ENCODE assay signal across 12 mouse cellular contexts in the genomic region with DNA sequence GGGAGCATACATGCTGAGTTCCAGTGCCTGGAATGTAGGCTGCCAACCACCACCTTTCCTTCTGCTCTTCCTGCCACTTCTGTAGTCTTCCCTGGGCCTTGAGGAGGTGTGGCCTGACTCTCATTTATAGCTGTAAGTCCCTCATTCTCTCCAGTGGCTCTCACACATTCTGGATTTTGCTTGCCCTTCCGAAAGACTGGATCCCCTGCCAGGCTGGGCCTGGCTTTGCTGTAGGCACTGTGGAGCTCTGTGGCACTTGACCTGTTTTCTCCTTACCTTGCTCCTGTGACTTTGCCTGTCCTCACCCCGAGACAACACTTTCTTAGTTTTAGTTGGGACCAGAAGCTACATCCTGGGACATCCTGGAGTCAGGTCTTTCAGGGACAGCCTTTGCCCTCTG. TPM values are rescaled to one million over a fixed set of nuclear protein-coding genes. Genes with fewer than 3 reads are reported as not detected.
A peak's percentile ranks its signal among the peaks of the same experiment; 100 is the strongest.
DNase-seq lines count a peak whose midpoint lies in the region; ATAC-seq and TF ChIP-seq lines count a peak whose summit lies in the region.
"Had no signal": no experiment of that assay in that cellular context is flagged by ENCODE, and none has a peak within 500 bp of the region (broad histone marks: within the 10 kb centered on the region; RNA-seq: fewer than 3 reads in every experiment).

No protein-coding gene starts in this region.

- H3K4me3 ChIP-seq in heart, embryonic 16.5 days (ENCODE audit: low read length), result no peak overlapping the region
- no peak overlapping the region for H3K4me3 ChIP-seq in kidney, postnatal 0 days (replicated peaks; ENCODE audit: low read depth, low read length)
- no peak overlapping the region for H3K4me3 ChIP-seq in midbrain, embryonic 13.5 days (replicated peaks)
- no peak overlapping the region for H3K4me3 ChIP-seq in midbrain, embryonic 10.5 days
- no peak overlapping the region for H3K4me3 ChIP-seq in stomach, embryonic 16.5 days (replicated peaks; ENCODE audit: low read length)
- H3K4me3 ChIP-seq: embryonic facial prominence, embryonic 12.5 days; limb, embryonic 13.5 days had no signal

- DNase-seq in heart, adult 9 months (ENCODE audit: low spot score in 2 of 2), result no peak
- DNase-seq in kidney, postnatal 0 days (ENCODE audit: low spot score), result no peak
- DNase-seq in kidney, postnatal 4 days, result no peak
- no peak for DNase-seq in midbrain, embryonic 10.5 days (ENCODE audit: low spot score)
- DNase-seq in embryo, embryonic 9.5 days (ENCODE audit: extremely low spot score), result no peak

- 78% methylated on average over 2 of the region's 2 CpGs for WGBS in heart, embryonic 16.5 days
- 86% methylated on average over 2 of the region's 2 CpGs for WGBS in kidney, postnatal 0 days
- WGBS in midbrain, embryonic 13.5 days, result 84% methylated on average over 2 of the region's 2 CpGs
- WGBS in midbrain, embryonic 10.5 days, result 88% methylated on average over 2 of the region's 2 CpGs
- 91% methylated on average over 2 of the region's 2 CpGs for WGBS in stomach, embryonic 16.5 days

- TF ChIP-seq CTCF in kidney, postnatal 0 days (IDR thresholded peaks at IDR 0.05; ENCODE audit: low read depth), result no peak

- peaks cover 20% of the 10 kb centered on the region for H3K36me3 ChIP-seq in heart, embryonic 16.5 days (ENCODE audit: control insufficient read depth, insufficient read depth)
- peaks cover 29% of the 10 kb centered on the region for H3K36me3 ChIP-seq in kidney, postnatal 0 days (ENCODE audit: insufficient read depth, low read length)
- peaks cover 57% of the 10 kb centered on the region for H3K36me3 ChIP-seq in midbrain, embryonic 13.5 days
- H3K36me3 ChIP-seq in midbrain, embryonic 10.5 days, result peaks cover 55% of the 10 kb centered on the region
- H3K36me3 ChIP-seq in stomach, embryonic 16.5 days (ENCODE audit: control insufficient read depth, insufficient read depth, low read length), result peaks cover 25% of the 10 kb centered on the region

- H3K27ac ChIP-seq in heart, embryonic 16.5 days (ENCODE audit: low read length), result peak overlapping the region; percentile 67
- H3K27ac ChIP-seq in kidney, postnatal 0 days, result peak overlapping the region; percentile 27; the same call in 1 of the 2 replicates
- H3K27ac ChIP-seq in midbrain, embryonic 13.5 days, result 0 out of 2 replicates have a peak overlapping the region, but pooled peaks have one; percentile 30
- no peak overlapping the region for H3K27ac ChIP-seq in midbrain, embryonic 10.5 days (replicated peaks)
- peak overlapping the region; percentile 84; the same call in 1 of the 2 replicates for H3K27ac ChIP-seq in stomach, embryonic 16.5 days (ENCODE audit: low read length)
- H3K27ac ChIP-seq: embryonic facial prominence, embryonic 12.5 days; limb, embryonic 13.5 days had no signal

- H3K9me3 ChIP-seq in heart, embryonic 16.5 days (replicated peaks; ENCODE audit: control insufficient read depth, low read length), result no peaks in the 10 kb centered on the region
- no peaks in the 10 kb centered on the region for H3K9me3 ChIP-seq in kidney, postnatal 0 days (replicated peaks; ENCODE audit: low read length)
- H3K9me3 ChIP-seq in midbrain, embryonic 13.5 days, result no peaks in the 10 kb centered on the region
- H3K9me3 ChIP-seq in midbrain, embryonic 10.5 days (replicated peaks), result no peaks in the 10 kb centered on the region
- no peaks in the 10 kb centered on the region for H3K9me3 ChIP-seq in stomach, embryonic 16.5 days (replicated peaks; ENCODE audit: control insufficient read depth, low read length)
- H3K9me3 ChIP-seq: embryonic facial prominence, embryonic 12.5 days; limb, embryonic 13.5 days had no signal

- peaks cover 14% of the 10 kb centered on the region for H3K4me1 ChIP-seq in heart, embryonic 16.5 days (ENCODE audit: control insufficient read depth, insufficient read depth, low read length)
- peaks cover 11% of the 10 kb centered on the region for H3K4me1 ChIP-seq in kidney, postnatal 0 days (replicated peaks; ENCODE audit: insufficient read depth, low read length)
- H3K4me1 ChIP-seq in midbrain, embryonic 13.5 days (replicated peaks), result peaks cover 27% of the 10 kb centered on the region
- H3K4me1 ChIP-seq in midbrain, embryonic 10.5 days, result peaks cover 40% of the 10 kb centered on the region
- peaks cover 19% of the 10 kb centered on the region for H3K4me1 ChIP-seq in stomach, embryonic 16.5 days (ENCODE audit: control insufficient read depth, insufficient read depth, low read length)

- no peak overlapping the region for H3K9ac ChIP-seq in heart, embryonic 16.5 days (ENCODE audit: low read length)
- H3K9ac ChIP-seq in kidney, postnatal 0 days (ENCODE audit: low read depth, low read length), result no peak overlapping the region
- peak overlapping the region; percentile 33; the same call in 1 of the 2 replicates for H3K9ac ChIP-seq in midbrain, embryonic 13.5 days (replicated peaks)
- H3K9ac ChIP-seq in stomach, embryonic 16.5 days (ENCODE audit: low read length), result no peak overlapping the region
- H3K9ac ChIP-seq: embryonic facial prominence, embryonic 12.5 days; limb, embryonic 13.5 days had no signal

- no peak for ATAC-seq in heart, embryonic 16.5 days (replicated peaks; ENCODE audit: extremely low read depth, insufficient read depth, low FRiP score)
- ATAC-seq in kidney, postnatal 0 days (replicated peaks; ENCODE audit: low FRiP score, low read depth), result no peak
- ATAC-seq in midbrain, embryonic 13.5 days, result no peak
- ATAC-seq in stomach, embryonic 16.5 days (ENCODE audit: insufficient read depth, low FRiP score), result no peak
- ATAC-seq: forebrain, embryonic 16.5 days; midbrain, embryonic 16.5 days had no signal

- no peak overlapping the region for H3K4me2 ChIP-seq in heart, embryonic 16.5 days (ENCODE audit: low read depth, low read length)
- H3K4me2 ChIP-seq in kidney, postnatal 0 days (ENCODE audit: low read length), result no peak overlapping the region
- no peak overlapping the region for H3K4me2 ChIP-seq in midbrain, embryonic 13.5 days (replicated peaks)
- H3K4me2 ChIP-seq in stomach, embryonic 16.5 days (ENCODE audit: low read depth, low read length), result no peak overlapping the region
- H3K4me2 ChIP-seq: embryonic facial prominence, embryonic 12.5 days; limb, embryonic 13.5 days had no signal

- no peaks in the 10 kb centered on the region for H3K27me3 ChIP-seq in heart, embryonic 16.5 days (ENCODE audit: control insufficient read depth, insufficient read depth, low read length)
- no peaks in the 10 kb centered on the region for H3K27me3 ChIP-seq in kidney, postnatal 0 days (ENCODE audit: insufficient read depth, low read length)
- no peaks in the 10 kb centered on the region for H3K27me3 ChIP-seq in midbrain, embryonic 13.5 days
- H3K27me3 ChIP-seq in midbrain, embryonic 10.5 days (ENCODE audit: low read depth, poor library complexity, severe bottlenecking), result no peaks in the 10 kb centered on the region
- H3K27me3 ChIP-seq in stomach, embryonic 16.5 days (ENCODE audit: control insufficient read depth, insufficient read depth, low read length), result no peaks in the 10 kb centered on the region
- H3K27me3 ChIP-seq: embryonic facial prominence, embryonic 12.5 days; limb, embryonic 13.5 days had no signal

RNA-seq across cellular contexts. Expression of gene Vps18, which starts 10.3 kb away (rescaled TPM):
- polyA plus RNA-seq in heart, embryonic 16.5 days (2015; fragmentation: Nextera tagmentation; extraction: Ambion mirVana), result 13.3 and 13.6 TPM in 2 replicates
- polyA plus RNA-seq in kidney, postnatal 0 days (2015; fragmentation: Nextera tagmentation; extraction: Ambion mirVana), result 13.4 and 15.0 TPM in 2 replicates
- polyA plus RNA-seq in midbrain, embryonic 13.5 days (2015; fragmentation: Nextera tagmentation; extraction: Ambion mirVana), result 26.0 and 26.3 TPM in 2 replicates
- 23.1 and 27.5 TPM in 2 replicates for polyA plus RNA-seq in midbrain, embryonic 10.5 days (2016; fragmentation: Nextera tagmentation; extraction: Ambion mirVana)
- 17.5 and 19.8 TPM in 2 replicates for polyA plus RNA-seq in stomach, embryonic 16.5 days (2015; fragmentation: Nextera tagmentation; extraction: Ambion mirVana)

RNA-seq across cellular contexts. Expression of gene Dll4, which starts 26.7 kb away (rescaled TPM):
- polyA plus RNA-seq in heart, embryonic 16.5 days (2015; fragmentation: Nextera tagmentation; extraction: Ambion mirVana), result 14.1 TPM in 2 replicates
- 7.9 and 8.4 TPM in 2 replicates for polyA plus RNA-seq in kidney, postnatal 0 days (2015; fragmentation: Nextera tagmentation; extraction: Ambion mirVana)
- 5.4 and 5.9 TPM in 2 replicates for polyA plus RNA-seq in midbrain, embryonic 13.5 days (2015; fragmentation: Nextera tagmentation; extraction: Ambion mirVana)
- polyA plus RNA-seq in midbrain, embryonic 10.5 days (2016; fragmentation: Nextera tagmentation; extraction: Ambion mirVana), result 5.7 TPM in 2 replicates
- polyA plus RNA-seq in stomach, embryonic 16.5 days (2015; fragmentation: Nextera tagmentation; extraction: Ambion mirVana), result 6.8 and 8.2 TPM in 2 replicates

RNA-seq across cellular contexts. Expression of gene Rhov, which starts 27.8 kb away (rescaled TPM):
- 1.0 and 1.3 TPM in 2 replicates for polyA plus RNA-seq in heart, embryonic 16.5 days (2015; fragmentation: Nextera tagmentation; extraction: Ambion mirVana)
- 3.5 and 3.6 TPM in 2 replicates for polyA plus RNA-seq in kidney, postnatal 0 days (2015; fragmentation: Nextera tagmentation; extraction: Ambion mirVana)
- 15.1 and 15.5 TPM in 2 replicates for polyA plus RNA-seq in midbrain, embryonic 13.5 days (2015; fragmentation: Nextera tagmentation; extraction: Ambion mirVana)
- polyA plus RNA-seq in midbrain, embryonic 10.5 days (2016; fragmentation: Nextera tagmentation; extraction: Ambion mirVana), result 0.83 and 1.9 TPM in 2 replicates
- 30.2 and 34.5 TPM in 2 replicates for polyA plus RNA-seq in stomach, embryonic 16.5 days (2015; fragmentation: Nextera tagmentation; extraction: Ambion mirVana)

RNA-seq across cellular contexts. Expression of gene Chac1, which starts 52.2 kb away (rescaled TPM):
- 0.42 and 0.50 TPM in 2 replicates for polyA plus RNA-seq in heart, embryonic 16.5 days (2015; fragmentation: Nextera tagmentation; extraction: Ambion mirVana)
- 0.64 and 0.83 TPM in 2 replicates for polyA plus RNA-seq in kidney, postnatal 0 days (2015; fragmentation: Nextera tagmentation; extraction: Ambion mirVana)
- polyA plus RNA-seq in midbrain, embryonic 13.5 days (2015; fragmentation: Nextera tagmentation; extraction: Ambion mirVana), result 4.0 and 4.3 TPM in 2 replicates
- 0.78 and 0.95 TPM in 2 replicates for polyA plus RNA-seq in midbrain, embryonic 10.5 days (2016; fragmentation: Nextera tagmentation; extraction: Ambion mirVana)
- polyA plus RNA-seq in stomach, embryonic 16.5 days (2015; fragmentation: Nextera tagmentation; extraction: Ambion mirVana), result 1.5 and 2.4 TPM in 2 replicates
